Mouse (Mus musculus) WW6 (cell line): Measurements from ENCODE around the gene Vps13d.

Experiments
- DNase-seq: peaks from one replicate; pipeline ENCODE4 v3.0.0-alpha.2; 2013; ENCODE audit warnings: low read depth, low spot score

Vps13d gene

GRCm38 (mm10) chr4:145150345-145151102, 44.3 kb downstream of the Vps13d start:
- DNase-seq, result no peak

DNA sequence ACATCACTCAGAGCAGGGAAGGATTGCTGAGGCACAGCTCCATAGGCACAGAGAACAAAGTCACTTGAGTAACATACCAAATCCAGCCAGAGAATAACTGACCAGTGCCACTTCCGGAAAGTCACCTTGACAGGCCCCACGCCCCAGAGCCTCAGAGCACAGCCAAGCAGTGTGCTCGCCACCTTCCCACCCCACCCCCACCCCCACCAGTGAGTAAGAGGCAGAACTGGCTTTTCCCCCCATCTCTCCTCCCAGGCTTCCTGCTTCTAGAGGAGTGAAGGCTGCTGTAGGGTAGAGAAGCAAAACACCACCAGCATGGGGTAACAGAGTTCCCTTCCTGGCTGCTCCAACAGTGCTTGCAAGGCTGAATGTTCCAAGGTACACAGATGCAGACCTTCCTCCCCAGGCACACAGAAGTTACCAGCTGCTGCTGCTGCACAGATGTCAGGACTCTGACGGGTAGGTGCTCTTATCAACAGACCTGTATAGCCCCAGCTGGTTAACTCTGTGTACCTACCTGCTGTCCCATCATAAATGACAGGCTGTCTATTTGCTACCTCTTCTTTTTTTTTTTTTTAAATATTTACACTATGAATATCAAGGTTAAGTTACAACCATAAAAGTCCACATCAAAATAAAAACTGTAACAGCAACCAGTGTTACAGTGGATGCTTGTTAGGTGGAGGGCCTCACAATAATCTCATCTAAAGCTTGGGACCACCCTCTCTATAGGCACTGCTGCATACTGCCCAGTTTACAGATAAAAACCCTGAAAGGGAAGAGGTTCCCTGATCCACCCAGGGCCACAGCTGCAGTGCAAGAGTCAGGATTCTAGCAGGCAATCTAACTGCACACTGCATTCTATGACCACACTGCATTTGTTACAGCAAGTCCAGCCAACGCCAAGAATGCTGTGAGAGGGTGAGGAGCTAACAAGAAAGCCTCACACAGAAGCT, 47.5 kb downstream of the Vps13d start:
- no peak for DNase-seq

DNA sequence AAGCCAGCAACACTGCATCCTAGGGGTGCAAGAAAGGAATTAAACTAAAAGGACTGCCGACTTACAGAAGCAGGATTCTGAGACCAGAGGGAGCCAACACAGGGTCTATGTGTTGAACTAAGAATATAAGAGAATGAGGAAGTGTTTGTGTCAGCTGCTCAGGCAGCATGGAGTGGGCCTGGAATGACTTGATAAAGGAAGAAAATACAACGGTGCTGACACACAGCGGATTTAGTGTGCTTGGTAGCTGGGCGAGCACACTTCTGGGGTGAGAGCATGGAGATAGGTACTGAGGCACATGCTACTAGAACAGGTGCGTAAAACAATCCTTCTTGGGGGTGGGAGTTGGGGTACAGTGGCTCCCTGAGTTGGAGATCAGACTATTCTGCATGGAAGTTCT, 51.3 kb downstream of the Vps13d start:
- no peak for DNase-seq

DNA sequence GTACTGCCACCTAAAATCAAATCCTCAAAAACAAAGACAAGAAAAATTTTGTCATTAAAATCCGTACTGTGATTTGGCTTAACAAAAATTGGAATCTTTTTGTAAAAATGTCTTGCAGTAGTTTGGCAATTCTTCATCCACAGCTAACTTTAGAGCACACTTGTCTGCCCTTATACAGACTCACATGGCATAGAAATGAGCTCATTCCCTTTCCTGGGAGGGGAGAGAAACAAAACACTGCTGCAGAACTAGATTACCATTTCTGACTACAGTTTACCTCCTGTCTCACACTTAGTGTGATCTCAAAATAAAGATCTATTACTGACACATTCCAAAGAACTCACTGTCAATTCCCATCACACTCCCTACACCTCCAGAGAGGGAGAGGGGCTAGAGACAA, 58.1 kb downstream of the Vps13d start:
- no peak for DNase-seq

- no peak for DNase-seq
Observed at GRCm38 (mm10) chr4:145135473-145135872, 59.3 kb downstream of the Vps13d start.

DNA sequence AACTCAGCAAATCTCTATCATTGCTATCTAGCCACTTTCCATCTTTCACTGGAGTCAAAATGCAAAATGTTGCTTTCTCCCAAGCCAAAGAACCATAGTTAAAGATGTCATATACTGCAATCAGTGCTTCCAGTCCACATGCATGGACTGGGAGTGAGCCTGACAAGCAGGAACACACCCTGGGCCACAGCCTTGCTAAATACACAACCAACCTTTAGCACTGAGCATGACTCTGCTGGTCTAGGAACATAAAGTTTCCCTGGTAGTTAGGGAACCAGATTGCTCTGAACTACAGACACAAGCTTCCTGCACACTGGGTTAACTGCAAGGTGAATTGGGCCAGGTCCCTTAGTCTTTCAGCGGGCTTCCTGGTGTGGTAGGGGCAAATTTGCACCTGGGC, 64.0 kb downstream of the Vps13d start:
- DNase-seq, result no peak

- no peak for DNase-seq
Observed at GRCm38 (mm10) chr4:145129956-145130548, 64.8 kb downstream of the Vps13d start.

DNA sequence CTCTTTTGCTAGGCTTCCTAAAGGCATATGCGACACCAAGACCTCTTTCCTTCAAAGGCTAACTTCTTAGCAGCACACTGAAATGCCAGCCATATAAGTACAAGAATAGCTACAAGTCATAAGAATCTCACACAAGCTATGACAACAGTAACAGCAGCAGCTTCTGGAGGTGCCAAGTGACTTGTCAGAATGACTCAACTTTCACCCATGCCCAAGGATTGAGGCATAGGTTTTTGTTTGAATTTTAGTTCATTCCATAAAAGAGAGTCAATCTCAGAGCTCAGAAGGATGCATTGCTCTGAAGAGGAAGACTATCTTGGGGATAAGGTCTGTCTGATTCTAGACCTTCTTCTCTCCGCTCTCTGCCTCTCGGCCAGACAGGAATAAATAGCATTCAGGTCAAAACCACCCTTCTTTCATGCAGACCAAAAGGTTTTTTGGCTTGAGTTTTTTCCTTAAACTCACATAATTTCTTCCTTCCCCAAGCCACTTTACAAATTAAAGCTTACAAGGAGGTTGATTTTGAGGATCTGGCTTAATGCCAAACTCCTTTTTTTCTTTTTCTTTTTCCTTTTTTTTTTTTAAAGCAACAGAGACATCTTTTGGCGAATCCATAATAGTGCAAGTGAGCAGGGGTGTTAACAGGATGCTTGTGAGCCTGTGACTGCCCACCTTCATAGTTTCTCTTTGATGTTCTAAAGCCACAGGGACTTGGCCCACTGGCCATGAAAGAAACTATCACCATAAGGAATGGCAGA, 69.2 kb downstream of the Vps13d start:
- no peak for DNase-seq

DNA sequence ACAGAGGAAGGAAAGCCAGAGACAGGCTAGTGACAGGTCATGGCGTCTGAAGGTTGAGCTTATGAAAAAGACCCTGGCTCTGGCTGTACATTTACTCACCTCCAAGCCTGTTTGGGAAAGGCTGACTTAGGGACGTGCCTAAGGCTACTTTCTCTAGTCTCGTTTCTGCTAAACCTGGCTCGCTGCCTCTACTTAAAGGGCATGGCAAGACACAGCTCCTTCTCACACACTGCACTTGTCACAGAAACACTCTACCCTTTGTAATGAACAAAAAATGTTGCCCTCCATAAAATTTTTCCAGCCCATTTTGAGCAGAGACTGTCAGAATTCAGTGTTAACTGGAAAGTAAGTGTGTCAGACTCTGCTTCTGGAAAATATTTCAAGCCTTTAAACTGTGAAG, 70.4 kb downstream of the Vps13d start:
- DNase-seq, result no peak

DNA sequence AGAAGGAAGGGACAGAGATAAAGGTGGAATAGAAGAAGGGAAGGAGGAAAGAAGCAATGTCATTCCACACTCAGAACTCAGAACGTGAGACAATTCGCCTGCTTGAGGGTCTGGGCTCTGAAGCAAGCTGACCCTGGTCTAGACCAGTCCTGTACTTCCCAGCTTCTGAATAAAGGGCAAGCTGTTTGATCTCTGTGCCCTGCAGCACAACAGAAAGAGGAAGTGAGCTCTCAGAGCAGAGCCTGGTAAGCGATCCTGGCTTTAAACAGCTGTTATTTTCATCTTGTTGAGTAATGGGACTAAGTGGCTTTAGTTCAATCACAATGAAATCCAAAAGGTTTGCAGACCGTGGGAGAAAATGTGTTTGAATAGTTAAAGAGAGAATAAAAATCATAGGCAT, 83.2 kb downstream of the Vps13d start:
- no peak for DNase-seq

- no peak for DNase-seq
Observed at GRCm38 (mm10) chr4:145110736-145111135, 84.1 kb downstream of the Vps13d start.

GRCm38 (mm10) chr4:145106796-145107195, 88.0 kb downstream of the Vps13d start:
- no peak for DNase-seq

DNA sequence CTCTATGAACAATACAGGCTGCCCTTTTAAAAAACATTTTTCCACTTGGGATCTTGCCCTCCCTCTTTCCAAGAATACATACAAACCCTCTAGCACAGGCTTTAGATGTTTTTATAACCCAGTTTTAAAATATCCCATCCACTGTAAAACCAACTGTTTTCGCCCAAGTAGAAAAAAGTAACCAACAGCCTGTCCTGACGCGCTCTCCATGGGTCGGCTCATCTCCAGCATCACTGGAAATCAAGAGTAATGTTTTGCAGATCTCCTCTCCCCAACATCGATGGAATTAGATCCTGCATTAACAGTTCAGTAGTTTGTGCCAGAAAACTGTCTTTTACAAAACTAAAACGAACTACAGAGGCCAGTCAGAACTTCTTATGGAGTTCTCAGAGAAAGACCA, 89.5 kb downstream of the Vps13d start:
- DNase-seq, result no peak

DNA sequence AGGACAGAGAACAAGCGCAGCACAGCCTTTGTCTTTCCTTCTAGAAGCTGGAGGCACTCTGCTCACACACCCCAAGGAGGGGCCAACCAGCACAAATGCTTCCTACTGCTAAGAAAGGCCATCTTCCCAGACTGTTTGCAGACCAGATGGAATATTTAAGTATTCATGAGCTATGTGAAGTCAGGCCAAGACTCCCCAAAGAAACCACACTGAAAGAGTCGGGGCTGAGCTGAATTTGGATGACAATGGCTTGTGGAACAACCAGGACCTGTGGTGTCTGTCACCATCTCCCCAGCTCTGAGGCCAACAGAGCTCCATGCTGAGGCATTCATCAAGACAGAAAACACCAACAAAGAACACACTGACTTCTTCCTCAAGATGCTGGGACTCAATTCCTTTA, 89.9 kb downstream of the Vps13d start:
- no peak for DNase-seq

DNA sequence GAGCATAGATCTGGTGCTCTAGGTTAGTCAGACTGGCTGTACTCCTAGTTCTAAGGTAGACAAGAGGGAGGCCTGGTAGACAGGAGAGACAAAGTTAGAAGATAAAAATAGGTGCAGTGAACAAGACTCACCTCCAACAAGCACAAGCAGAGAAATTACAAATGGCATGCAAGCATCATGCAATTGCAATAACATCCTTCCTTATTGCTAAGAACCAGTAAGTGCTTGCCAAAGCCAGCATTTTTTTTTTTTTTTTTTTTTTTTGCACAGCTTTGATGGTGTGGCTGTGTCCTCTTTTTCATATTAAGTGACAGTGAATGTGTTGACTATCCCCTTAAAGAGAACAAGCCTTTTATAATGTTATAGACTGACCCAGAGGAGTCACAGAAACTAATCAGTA, 91.2 kb downstream of the Vps13d start:
- no peak for DNase-seq

- no peak for DNase-seq
Observed at GRCm38 (mm10) chr4:145101823-145102718, 92.7 kb downstream of the Vps13d start.

DNA sequence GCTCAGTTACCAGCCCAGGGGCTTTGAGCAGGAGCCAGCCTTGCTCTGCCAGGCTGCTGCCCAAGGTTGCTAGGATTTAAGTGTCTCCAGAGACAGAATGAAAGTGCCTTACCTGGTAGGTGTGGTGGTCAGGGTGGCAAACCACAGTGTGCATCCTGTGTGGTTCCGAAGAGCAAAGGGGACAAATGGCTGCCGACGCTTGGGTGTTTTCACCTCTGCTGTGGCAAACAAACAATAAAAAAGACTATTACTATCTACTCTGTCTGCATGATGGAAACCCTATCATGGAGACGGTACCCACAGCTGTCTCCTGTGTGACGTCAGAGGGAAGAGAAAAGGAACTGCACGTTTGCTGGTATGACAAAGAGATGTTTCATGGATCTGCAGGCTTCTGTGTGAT, 95.0 kb downstream of the Vps13d start:
- no peak for DNase-seq

- no peak for DNase-seq
Observed at GRCm38 (mm10) chr4:145099344-145099743, 95.5 kb downstream of the Vps13d start.

DNA sequence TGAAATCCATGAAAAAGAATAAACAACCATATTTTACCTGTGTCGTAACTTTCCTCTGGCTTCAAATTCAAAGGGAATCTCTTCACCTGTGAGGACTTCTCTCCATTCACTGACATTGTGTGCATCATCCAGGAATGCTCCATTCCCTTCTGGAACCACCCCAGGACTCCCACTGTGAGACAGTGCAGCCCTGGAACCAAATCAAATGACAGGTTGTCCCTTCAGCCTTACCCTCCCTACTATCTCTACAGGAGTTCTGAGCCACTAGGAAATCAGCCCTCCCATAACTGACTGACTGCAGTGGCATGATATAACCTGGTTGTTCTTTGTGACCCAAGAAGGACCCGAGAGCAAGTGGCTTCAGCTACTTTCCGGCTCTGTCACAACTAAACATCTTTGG, 96.8 kb downstream of the Vps13d start:
- no peak for DNase-seq

GRCm38 (mm10) chr4:145096481-145097039, 98.2 kb downstream of the Vps13d start:
- no peak for DNase-seq
